Mouse (Mus musculus) liver, postnatal 0 days (tissue): ENCODE data around the gene Cyp2u1. TPM values are rescaled to one million over a fixed set of nuclear protein-coding genes. Genes with fewer than 3 reads are reported as not detected.

Source experiments
- ATAC-seq: fragments of 200-750 bp; cut with Nextera tagmentation; 2 replicates; pipeline ENCODE4 v1.8.0; 2017; ENCODE audit warnings: mild to moderate bottlenecking, moderate library complexity
- DNase-seq: peaks from one replicate; pipeline ENCODE4 v3.0.0-alpha.2; 2016
- H3K27ac ChIP-seq: fragments of 300-500 bp; sonication (generic); 2 replicates; pipeline ENCODE4 v1.5.1; 2014; ENCODE audit warnings: antibody characterized with exemption, moderate library complexity, mild to moderate bottlenecking, low read depth
- H3K27me3 ChIP-seq: fragments of 300-500 bp; sonication (generic); 2 replicates; pipeline ENCODE4 v1.6.1; 2014; ENCODE audit warnings: low read length, control low read depth, mixed read lengths; ENCODE audit not compliant: insufficient read depth
- H3K36me3 ChIP-seq: fragments of 300-500 bp; sonication (generic); replicated peaks from 2 replicates; pipeline ENCODE4 v1.6.1; 2014; ENCODE audit warnings: mild to moderate bottlenecking, control low read depth, low read length, moderate library complexity, mixed read lengths; ENCODE audit not compliant: insufficient read depth
- H3K4me1 ChIP-seq: fragments of 300-500 bp; sonication (generic); 2 replicates; pipeline ENCODE4 v1.6.1; 2014; ENCODE audit warnings: antibody characterized with exemption, mild to moderate bottlenecking, control low read depth; ENCODE audit not compliant: insufficient read depth
- H3K4me2 ChIP-seq: fragments of 300-500 bp; sonication (generic); 2 replicates; pipeline ENCODE4 v1.6.1; 2014; ENCODE audit warnings: low read depth, mild to moderate bottlenecking, low read length, moderate library complexity, mixed read lengths
- H3K4me3 ChIP-seq: fragments of 300-500 bp; sonication (generic); 2 replicates; pipeline ENCODE4 v1.5.1; 2014; ENCODE audit warnings: low read depth, low read length
- H3K9ac ChIP-seq: fragments of 300-500 bp; sonication (generic); replicated peaks from 2 replicates; pipeline ENCODE4 v1.6.1; 2014; ENCODE audit warnings: mild to moderate bottlenecking, moderate library complexity
- H3K9me3 ChIP-seq: fragments of 300-500 bp; sonication (generic); 2 replicates; pipeline ENCODE4 v1.6.1; 2016; ENCODE audit warnings: mild to moderate bottlenecking, control low read depth, low read length, mixed read lengths
- CTCF ChIP-seq: sonication (generic); IDR thresholded peaks from 2 replicates; pipeline ENCODE4 v1.5.1; 2016; ENCODE audit warnings: antibody characterized with exemption, low read depth
- EP300 ChIP-seq: IDR thresholded peaks from 2 replicates; pipeline ENCODE4 v1.6.1; 2016; ENCODE audit warnings: antibody characterized with exemption, low read depth, mild to moderate bottlenecking
- WGBS: fragments of 180-500 bp; shearing (Covaris S2); extraction: QIAGEN DNeasy Blood & Tissue Kit; methylation state at CpG from one replicate; pipeline ENCODE4 v1.1.7; 2014; ENCODE audit not compliant: insufficient replicate concordance; 5-methylcytosine and 5-hydroxymethylcytosine counted together
- polyA plus RNA-seq: library from polyadenylated mRNA; unstranded; fragments of >200 nt; fragmentation: Nextera tagmentation; extraction: Ambion mirVana; gene quantifications from 2 replicates; pipeline ENCODE4 v1.2.1, GENCODE M21; 2015

Cyp2u1 gene
- polyA plus RNA-seq, 1 experiment from 2014 or later, result 1.4 TPM

DNA sequence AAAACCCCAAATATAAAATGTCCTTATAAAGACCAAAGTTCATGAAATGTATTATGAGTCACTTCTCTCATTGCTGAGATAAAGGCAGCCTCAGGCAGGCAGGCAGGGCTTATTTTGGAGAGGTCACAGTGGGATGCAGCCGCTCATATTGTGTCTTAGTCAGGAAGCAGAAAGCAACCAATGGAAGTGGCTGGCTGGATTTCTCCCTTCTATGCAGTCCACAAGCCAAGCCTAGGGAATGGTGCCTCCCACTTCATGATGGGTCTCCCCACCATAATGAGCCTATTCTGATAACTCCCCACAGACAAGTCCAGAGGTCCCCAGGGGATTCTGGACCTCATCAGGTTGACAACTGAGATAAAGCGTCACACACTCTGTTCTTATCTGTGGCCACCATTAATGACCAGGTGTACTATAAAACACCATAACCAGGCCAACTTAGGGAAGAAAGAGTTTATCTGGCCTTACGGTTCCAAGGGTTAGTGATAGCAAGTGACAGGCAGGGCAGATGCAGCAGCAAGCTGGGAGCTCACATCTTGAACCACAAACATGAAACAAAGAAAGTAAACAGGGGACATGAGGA is 47.5 kb downstream of the Cyp2u1 start:
- WGBS, result 81% methylated on average over 3 of the region's 3 CpGs
- DNase-seq, result no peak
- Histone ChIP-seq H3K27ac (no peak overlapping the region), H3K4me2 (no peak overlapping the region), H3K9ac (no peak overlapping the region), H3K36me3 (peaks cover 7% of the 10 kb centered on the region; the same call in 1 of the 2 replicates), H3K4me1 (no peaks in the 10 kb centered on the region), H3K9me3 (no peaks in the 10 kb centered on the region), H3K27me3 (no peaks in the 10 kb centered on the region), H3K4me3 (no peak overlapping the region)
- TF ChIP-seq EP300 (no peak), CTCF (no peak)
- ATAC-seq, result no peak

- ATAC-seq, result no peak
- H3K9ac ChIP-seq, result no peak overlapping the region
- TF ChIP-seq EP300 (no peak), CTCF (no peak)
- DNase-seq, result no peak
- peaks cover 7% of the 10 kb centered on the region; the same call in 1 of the 2 replicates for H3K36me3 ChIP-seq
- H3K4me3 ChIP-seq, result no peak overlapping the region
- no peak overlapping the region for H3K27ac ChIP-seq
- no peaks in the 10 kb centered on the region for H3K27me3 ChIP-seq
- H3K4me2 ChIP-seq, result no peak overlapping the region
- WGBS, result 90% methylated on average over 4 of the region's 4 CpGs
- H3K4me1 ChIP-seq, result 0 out of 2 replicates have a peak, but pooled peaks cover 2% of the 10 kb centered on the region
- H3K9me3 ChIP-seq, result no peaks in the 10 kb centered on the region
Observed at GRCm38 (mm10) chr3:131254991-131255390, 48.0 kb downstream of the Cyp2u1 start.

DNA sequence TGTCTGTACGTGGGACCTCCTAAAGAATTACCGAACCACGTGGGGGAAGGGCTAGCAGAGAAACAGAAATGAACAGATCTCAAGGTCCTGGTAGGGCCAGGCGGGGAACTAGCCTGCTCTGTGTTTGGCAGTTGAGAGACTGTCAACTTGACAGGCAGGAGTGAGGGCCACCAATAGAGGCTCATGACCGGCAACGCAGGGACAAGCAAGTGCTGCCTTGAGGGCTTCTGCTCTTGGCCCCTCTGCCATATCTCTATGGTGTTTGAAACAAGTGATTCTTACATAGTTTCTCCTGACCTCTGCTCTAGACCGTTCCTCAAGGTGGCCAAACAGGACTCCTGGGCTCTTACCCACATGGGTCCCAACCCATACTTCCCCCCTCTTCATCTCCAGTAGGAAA is 51.4 kb downstream of the Cyp2u1 start:
- WGBS, result 80% methylated on average over 7 of the region's 7 CpGs
- Histone ChIP-seq H3K9me3 (no peaks in the 10 kb centered on the region), H3K4me1 (peaks cover 5% of the 10 kb centered on the region; the same call in 1 of the 2 replicates), H3K27ac (no peak overlapping the region), H3K27me3 (no peaks in the 10 kb centered on the region), H3K36me3 (peaks cover 6% of the 10 kb centered on the region), H3K9ac (no peak overlapping the region), H3K4me2 (no peak overlapping the region), H3K4me3 (no peak overlapping the region)
- DNase-seq (no peak), ATAC-seq (no peak)
- no peak for TF ChIP-seq CTCF
- TF ChIP-seq EP300, result no peak

GRCm38 (mm10) chr3:131250978-131251377 is 52.0 kb downstream of the Cyp2u1 start:
- Histone ChIP-seq H3K4me3 (no peak overlapping the region), H3K27ac (no peak overlapping the region), H3K4me1 (peaks cover 5% of the 10 kb centered on the region; the same call in 1 of the 2 replicates), H3K9me3 (no peaks in the 10 kb centered on the region), H3K9ac (no peak overlapping the region), H3K4me2 (no peak overlapping the region), H3K27me3 (no peaks in the 10 kb centered on the region), H3K36me3 (peaks cover 6% of the 10 kb centered on the region)
- no peak for DNase-seq
- TF ChIP-seq EP300 (no peak), CTCF (no peak)
- WGBS, result 78% methylated on average over 13 of the region's 13 CpGs
- no peak for ATAC-seq

- Histone ChIP-seq H3K9ac (no peak overlapping the region), H3K4me2 (no peak overlapping the region), H3K27ac (no peak overlapping the region), H3K4me3 (no peak overlapping the region), H3K4me1 (peaks cover 5% of the 10 kb centered on the region; the same call in 1 of the 2 replicates), H3K36me3 (peaks cover 6% of the 10 kb centered on the region), H3K27me3 (no peaks in the 10 kb centered on the region), H3K9me3 (no peaks in the 10 kb centered on the region)
- DNase-seq, result no peak
- no peak for ATAC-seq
- TF ChIP-seq EP300 (no peak), CTCF (no peak)
- WGBS, result 31% methylated on average over 2 of the region's 2 CpGs
Observed at GRCm38 (mm10) chr3:131250283-131250682, 52.7 kb downstream of the Cyp2u1 start.

DNA sequence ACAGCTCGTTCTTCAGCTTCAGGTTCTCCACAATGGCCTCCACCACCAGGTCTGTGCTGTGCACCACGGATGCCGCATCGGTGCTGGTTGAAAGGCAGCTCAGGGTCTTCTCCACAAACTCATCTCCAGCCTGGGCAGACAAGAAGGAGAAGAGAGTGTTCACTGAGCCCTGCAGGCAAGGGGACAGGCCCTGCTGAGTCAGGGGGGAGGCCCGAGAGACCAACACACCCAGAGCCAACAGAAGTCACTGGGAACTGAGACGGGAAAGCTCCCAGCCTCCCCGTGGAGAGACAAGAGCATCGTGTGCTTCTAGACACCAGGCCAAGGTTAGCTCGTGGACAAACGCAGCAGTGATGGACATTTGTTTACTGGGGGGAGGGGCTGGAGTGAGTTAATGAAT is 54.6 kb downstream of the Cyp2u1 start:
- WGBS, result 68% methylated on average over 10 of the region's 10 CpGs
- H3K4me3 ChIP-seq, result no peak overlapping the region
- TF ChIP-seq CTCF (no peak), EP300 (no peak)
- peaks cover 15% of the 10 kb centered on the region for H3K36me3 ChIP-seq
- no peaks in the 10 kb centered on the region for H3K27me3 ChIP-seq
- peak overlapping the region; percentile 34; the same call in 1 of the 2 replicates for H3K27ac ChIP-seq
- no peak overlapping the region for H3K9ac ChIP-seq
- peak; percentile 27 for DNase-seq
- peaks cover 5% of the 10 kb centered on the region; the same call in 1 of the 2 replicates for H3K4me1 ChIP-seq
- H3K9me3 ChIP-seq, result no peaks in the 10 kb centered on the region
- ATAC-seq, result no peak
- H3K4me2 ChIP-seq, result no peak overlapping the region
